Mouse (Mus musculus): ENCODE measurements around the gene Rbp2.

Gene Rbp2

GRCm38 (mm10) chr9:98485815-98486214, at the start of gene Rbp2:
Gene Rbp2, plus strand, starts transcription at chr9:98486115.
- no peak for DNase-seq (ENCODE audit: low spot score in 2 of 2)

- DNase-seq (ENCODE audit: low spot score in 2 of 2) = no peak
Observed at GRCm38 (mm10) chr9:98437819-98438218, 48.1 kb upstream of the Rbp2 start.

GRCm38 (mm10) chr9:98439091-98439490, 46.8 kb upstream of the Rbp2 start:
- no peak for DNase-seq (ENCODE audit: low spot score in 2 of 2)

DNA sequence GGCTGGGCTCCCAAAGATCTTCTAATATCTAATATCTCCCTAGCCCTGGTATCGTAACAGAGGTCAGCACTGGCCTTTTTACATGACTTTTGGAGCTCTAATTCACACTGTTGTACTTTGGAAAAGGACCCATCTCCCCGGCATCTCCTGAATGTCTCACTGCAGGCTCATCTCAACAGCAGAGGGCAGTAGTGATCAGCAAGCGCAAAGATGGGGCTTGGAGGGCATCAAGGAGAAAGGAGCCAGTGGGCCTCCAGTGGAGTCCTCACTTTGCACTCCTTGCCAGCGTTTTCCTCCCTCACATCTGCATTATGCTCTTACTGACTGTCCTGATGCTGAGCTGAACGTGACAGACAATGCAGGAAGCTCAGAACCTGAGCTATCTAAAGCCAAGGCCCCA, 43.3 kb upstream of the Rbp2 start:
- DNase-seq (ENCODE audit: low spot score in 2 of 2) = no peak

GRCm38 (mm10) chr9:98445359-98446149, 40.4 kb upstream of the Rbp2 start:
- DNase-seq (ENCODE audit: low spot score in 2 of 2) = no peak

- no peak for DNase-seq (ENCODE audit: low spot score in 2 of 2)
Observed at GRCm38 (mm10) chr9:98450976-98451375, 34.9 kb upstream of the Rbp2 start.

DNA sequence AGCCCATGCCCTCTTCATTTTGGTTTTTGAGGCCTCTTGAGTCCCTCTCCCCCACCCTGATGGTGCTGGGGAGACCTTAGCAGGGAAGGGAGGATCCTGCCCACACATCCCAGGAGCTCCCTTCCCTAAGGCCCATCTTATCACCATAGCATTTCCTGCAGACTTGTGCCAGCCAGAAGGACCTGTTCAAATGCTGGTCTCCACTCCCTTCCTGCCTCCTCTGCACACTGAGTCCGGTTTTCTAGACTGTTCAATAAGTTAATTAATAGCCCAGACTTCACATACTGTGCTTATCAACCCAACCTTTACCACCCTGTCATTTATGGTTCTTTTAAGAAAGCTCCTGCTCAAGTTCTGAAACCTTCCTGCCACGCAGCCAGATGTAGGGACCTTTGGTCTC, 19.2 kb upstream of the Rbp2 start:
- no peak for DNase-seq (ENCODE audit: low spot score in 2 of 2)

GRCm38 (mm10) chr9:98480172-98480749, 5.7 kb upstream of the Rbp2 start:
- no peak for DNase-seq (ENCODE audit: low spot score in 2 of 2)

- DNase-seq (ENCODE audit: low spot score in 2 of 2) = no peak
Observed at GRCm38 (mm10) chr9:98482256-98482655, 3.7 kb upstream of the Rbp2 start.

GRCm38 (mm10) chr9:98485020-98485419, 895 bp upstream of the Rbp2 start:
- DNase-seq (ENCODE audit: low spot score in 2 of 2) = no peak

- DNase-seq (ENCODE audit: low spot score in 2 of 2) = no peak
Observed at GRCm38 (mm10) chr9:98487273-98487672, 1.4 kb downstream of the Rbp2 start.

- no peak for DNase-seq (ENCODE audit: low spot score in 2 of 2)
Observed at GRCm38 (mm10) chr9:98489532-98489931, 3.6 kb downstream of the Rbp2 start.

- DNase-seq (ENCODE audit: low spot score in 2 of 2) = no peak
Observed at GRCm38 (mm10) chr9:98490128-98490527, 4.2 kb downstream of the Rbp2 start.

GRCm38 (mm10) chr9:98491071-98491470, 5.2 kb downstream of the Rbp2 start:
- no peak for DNase-seq (ENCODE audit: low spot score in 2 of 2)

DNA sequence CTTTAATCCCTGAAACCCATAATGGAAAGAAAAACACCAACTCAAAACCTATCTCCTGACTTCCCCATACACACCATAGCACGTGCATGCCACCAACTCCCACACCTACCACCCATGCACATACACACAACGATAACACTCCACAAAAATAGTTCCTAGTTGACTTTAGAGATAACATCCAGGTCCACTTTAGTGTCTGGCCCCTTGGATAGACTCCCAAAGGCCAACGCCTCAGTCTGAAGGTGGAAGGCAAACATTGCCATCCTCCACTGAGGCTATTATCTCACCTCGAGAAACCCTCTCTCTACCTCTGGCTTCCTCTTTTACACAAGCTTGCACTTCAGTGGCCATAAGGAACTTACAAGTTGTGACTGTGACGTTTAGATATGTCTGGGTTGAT, 6.3 kb downstream of the Rbp2 start:
- DNase-seq (ENCODE audit: low spot score in 2 of 2) = no peak

- DNase-seq (ENCODE audit: low spot score in 2 of 2) = no peak
Observed at GRCm38 (mm10) chr9:98492821-98493220, 6.9 kb downstream of the Rbp2 start.

DNA sequence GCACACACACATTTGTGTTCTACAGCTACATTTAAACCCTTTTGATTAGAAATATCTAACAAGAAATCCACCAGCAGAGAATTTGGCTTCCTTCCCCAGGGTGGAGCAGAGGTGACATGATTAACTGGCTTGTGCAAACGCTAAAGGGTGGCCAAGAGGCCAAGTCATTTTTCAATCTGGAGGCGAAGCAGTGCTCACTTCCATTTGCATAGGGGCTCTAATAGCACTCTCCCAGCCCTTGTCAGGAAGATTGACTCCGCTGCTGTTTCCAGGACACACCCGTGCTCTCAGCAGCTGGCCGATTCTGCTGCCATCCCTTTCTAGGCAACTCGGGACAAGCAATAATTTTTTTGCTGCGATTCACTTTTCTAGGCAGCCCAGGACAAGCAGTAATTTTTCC, 11.2 kb downstream of the Rbp2 start:
- no peak for DNase-seq (ENCODE audit: low spot score in 2 of 2)

GRCm38 (mm10) chr9:98497990-98498389, 12.1 kb downstream of the Rbp2 start:
- DNase-seq (ENCODE audit: low spot score in 2 of 2) = no peak

- no peak for DNase-seq (ENCODE audit: low spot score in 2 of 2)
Observed at GRCm38 (mm10) chr9:98498717-98499268, 12.9 kb downstream of the Rbp2 start.

GRCm38 (mm10) chr9:98499601-98500000, 13.7 kb downstream of the Rbp2 start:
- DNase-seq (ENCODE audit: low spot score in 2 of 2) = no peak

- DNase-seq (ENCODE audit: low spot score in 2 of 2) = no peak
Observed at GRCm38 (mm10) chr9:98507480-98507879, 21.6 kb downstream of the Rbp2 start.

DNA sequence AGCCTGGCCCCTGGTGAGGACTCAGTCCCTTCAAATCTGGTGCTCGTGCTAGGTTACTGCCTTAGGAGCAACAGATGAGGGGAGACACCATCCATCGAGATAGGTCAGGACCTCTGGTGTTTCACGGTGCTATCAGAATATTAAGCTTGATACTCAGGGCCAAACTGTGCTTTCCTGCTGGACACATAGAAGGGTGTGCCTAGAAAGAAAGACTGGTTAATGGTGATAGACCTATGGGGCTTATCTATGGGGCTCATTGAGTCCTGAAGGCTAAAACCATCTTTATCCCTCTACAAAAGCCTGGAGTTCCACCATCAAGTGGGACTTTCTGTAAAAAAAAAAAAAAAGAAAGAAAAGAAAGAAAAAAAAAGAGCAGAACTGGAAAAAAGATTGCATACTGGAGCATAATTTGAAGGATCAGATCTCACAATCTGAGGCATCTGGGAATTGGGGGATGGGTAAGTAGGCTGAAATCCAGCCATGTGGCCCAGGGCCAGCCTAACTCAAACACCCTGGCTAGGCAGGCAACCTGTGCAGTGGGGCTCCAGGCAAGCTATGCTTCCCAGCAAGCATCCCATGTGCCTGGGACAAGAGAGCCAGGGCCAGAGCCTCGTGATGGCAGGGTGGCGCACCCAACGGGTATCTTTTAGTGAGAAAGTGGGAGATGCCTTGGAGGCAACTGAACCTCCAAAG, 24.6 kb downstream of the Rbp2 start:
- no peak for DNase-seq (ENCODE audit: low spot score in 2 of 2)

- no peak for DNase-seq (ENCODE audit: low spot score in 2 of 2)
Observed at GRCm38 (mm10) chr9:98523872-98524271, 38.0 kb downstream of the Rbp2 start.

All from right cerebral cortex, postnatal 36 days (tissue).